Mouse (Mus musculus): ENCODE data around the gene Tiam1.

Tiam1 gene

DNA sequence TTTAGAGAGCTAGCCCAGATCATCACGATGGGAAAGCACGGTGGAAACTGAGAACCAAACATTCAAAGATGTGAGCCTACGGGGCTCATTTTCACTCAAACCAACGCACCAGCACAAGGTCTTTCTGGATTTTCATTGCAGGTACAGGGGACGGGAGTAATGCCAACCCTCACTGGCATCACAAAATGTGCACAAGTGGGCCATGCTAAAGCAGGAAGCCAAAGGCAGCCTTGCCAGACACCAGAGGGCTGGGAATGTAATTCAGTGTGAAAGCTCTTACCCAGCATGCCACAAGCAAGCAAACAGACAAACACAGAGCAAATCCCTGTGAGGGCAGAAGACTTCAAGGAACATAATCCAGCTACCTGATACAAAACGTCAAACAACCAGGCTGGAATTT, 320.7 kb downstream of the Tiam1 start:
- DNase-seq: no peak

DNA sequence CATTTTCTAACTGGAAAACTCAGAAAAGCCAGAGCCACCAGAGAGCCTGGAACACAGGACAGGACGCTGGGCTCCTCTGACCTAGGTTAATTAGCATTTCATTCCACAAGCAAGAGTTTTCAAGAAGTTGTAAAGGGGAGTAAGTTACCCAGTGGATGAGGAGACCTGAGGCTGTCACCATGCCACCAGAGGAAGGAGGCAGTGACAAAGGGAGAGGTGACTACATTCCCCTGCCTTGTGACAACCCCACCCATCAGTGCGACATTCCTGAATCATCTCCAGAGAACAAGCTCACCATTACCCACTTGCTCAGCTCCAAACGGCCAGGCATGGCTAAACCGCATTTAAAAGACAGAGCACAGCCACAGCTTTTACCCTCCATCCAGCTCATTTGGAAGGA, 324.9 kb downstream of the Tiam1 start:
- DNase-seq: no peak

DNA sequence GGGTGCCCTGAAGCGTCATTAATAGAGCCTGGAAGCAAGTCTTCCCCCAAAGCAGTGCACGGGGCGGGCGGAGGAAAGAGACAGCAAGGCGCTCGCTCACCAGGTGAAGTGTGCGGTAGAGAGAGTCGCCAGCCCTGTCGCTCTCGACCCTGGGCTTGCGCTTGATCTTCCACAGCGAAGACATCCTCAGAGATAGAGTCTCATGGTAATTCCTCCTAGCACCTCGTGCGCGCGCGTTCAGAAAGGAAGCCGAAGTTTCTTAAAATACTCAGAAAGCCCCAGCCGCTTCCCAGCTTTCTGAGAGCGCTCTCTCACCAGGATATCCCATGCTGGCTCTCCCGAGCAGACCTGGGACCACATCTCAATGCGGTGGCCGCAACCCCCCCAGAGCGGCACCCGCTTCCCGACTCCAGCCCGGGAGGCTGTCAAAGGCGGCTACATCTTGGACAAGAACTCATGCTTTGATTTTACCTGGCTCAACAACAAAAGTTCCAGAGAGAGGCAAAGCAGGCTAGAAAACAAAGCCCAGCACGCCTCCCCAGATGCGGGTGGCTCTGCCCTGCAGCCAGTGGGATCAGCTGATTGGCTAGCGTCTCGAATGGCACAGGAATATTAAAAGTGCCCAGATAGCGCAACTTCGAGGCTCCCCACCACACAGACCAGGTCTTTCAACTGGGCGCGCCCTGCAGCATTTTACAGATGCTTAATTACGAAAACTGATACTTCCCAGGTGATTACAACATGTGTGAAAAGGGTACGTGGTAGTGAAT, 325.5 kb downstream of the Tiam1 start:
- peak; percentile 9 for DNase-seq

DNA sequence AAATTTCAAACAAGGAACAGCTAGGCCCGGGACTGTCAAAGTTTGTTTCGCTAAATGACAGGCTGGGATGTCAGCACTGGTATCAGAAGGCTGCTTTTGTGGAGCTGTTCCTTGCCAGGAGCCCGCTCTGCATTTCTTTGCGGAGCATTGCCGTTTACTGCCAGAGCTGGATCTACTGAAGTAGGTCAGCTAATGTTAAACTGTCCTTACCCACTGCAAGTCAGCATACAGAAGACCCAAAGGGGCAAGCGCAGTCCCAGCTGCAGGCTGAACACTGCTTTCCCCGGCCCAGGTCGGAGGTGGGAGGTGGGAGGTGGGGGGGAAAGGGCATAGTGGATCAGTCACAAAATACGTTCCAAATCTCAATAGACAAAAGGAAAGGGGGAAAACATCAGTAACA, 326.3 kb downstream of the Tiam1 start:
- no peak for DNase-seq

DNA sequence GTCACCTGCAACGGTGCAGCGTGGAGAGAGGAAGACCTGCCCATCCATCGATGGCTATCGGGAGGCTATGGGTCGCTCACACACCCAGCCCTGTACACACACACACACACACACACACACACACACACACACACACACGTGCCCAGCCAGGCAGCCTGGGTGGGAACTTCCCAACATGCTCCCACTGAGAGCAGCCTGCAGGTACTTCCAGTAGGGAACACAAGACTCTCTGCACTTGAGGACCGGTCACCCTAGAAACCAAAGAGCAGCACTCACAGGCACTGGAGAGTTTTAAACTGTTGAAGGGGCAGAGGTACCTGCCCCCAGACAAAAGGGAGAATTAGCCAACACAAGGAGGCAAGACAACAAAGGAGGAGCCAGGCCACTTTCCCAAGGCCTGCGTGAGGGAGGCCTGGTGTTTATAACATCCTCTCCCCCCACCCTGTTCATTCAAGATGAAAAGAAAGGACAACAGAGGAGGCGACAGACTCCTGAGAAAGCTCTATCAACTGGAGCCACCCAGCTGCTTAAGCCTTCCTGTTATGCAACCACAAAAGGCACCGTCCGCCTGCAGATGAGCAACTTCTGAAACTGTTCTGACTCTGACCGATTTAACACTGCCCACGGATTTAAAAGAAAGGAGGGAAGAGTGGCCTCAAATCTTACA, 326.9 kb downstream of the Tiam1 start:
- DNase-seq: no peak

DNA sequence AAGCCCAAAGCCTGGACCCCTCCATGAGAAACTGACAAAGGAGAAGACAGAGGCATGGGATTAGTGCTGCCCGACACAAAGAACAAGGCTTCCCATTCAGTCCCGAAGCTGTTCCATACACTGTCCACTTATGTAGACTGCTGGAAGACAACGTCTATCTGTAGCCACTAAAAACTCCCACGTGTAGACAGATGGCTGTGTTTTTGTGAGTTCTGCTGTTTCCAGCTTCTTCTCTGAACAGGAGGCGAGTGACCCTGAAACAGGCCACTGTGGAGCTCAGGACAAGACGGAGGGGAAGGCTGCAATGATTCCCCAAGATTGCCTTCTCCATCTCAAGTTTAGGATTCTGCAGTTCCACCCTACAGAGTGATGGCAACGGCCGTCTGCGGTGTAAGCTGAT, 330.0 kb downstream of the Tiam1 start:
- DNase-seq: no peak

DNA sequence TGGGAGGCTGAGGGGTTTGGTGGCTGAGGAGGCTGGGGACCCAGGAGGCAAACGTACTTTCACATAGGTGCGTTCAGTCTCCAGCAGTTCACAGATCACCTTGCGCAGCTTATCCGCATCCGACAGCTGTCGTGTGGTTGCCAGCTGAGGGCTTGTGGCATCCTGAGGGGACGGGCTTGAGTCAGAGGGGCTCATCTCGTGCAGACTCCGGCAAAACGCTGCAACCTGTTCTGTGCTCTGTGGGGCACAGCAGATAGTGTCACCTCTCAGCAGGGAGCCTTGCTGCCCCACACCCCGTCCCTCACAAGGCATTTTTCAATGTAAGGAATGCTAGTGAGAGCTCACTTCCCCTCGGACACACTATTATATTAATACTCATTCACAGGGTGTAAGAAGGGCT, 330.7 kb downstream of the Tiam1 start:
- no peak for DNase-seq

DNA sequence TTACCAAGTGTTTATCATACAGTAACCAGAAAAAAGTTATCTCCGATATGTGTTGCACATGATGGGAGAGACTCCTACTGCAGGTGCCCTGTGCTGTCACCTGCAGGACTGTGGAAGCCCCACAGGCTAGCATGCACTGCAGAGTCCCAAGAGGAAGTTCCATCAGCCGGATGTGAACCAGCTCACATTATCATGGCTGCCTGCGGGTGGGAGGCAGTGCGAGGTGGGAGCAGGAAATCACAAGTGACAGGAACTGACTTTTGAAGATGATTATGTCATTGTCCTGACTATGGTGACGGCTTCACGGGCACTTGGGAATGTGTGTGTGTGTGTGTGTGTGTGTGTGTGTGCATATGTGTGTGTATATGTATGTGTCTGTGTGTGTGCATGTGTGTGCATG, 333.2 kb downstream of the Tiam1 start:
- DNase-seq: no peak

DNA sequence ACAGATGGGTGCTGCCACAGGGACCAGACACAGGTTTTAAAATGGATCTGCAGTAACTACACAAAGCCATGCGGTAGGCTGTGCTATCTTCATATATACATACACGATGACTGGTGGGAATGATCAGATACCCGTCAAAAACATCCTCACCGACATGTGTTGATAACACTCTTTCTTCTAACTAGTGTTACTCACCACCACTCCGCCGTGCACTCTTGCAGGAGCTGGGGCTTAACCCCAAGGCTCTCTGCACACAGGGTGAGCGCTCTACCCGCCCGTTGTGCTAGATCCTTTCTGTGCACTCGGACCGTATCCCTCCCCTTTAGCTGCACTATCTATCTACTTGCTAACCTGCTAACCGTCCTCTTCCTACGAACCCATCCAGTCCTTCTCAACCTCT, 335.4 kb downstream of the Tiam1 start:
- DNase-seq: no peak

DNA sequence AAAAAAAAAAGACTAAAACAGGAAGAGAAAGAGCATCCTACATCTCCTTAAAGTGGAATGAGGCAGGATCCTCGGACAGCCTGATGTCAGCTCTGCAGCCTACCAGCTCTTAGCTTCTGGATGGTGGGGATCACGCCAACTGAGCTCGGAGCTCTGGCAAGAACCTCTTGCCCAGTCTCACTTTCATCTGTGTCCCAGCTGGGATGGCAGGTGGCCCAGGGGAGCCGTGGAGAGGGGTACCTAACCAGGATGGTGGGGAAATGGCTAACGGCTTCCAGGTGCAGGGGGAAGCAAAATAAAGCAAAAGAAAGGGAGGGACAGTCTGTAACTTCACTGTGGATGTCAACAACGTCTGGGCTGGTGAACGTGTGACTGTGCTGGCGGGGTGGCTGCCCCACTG, 337.6 kb downstream of the Tiam1 start:
- no peak for DNase-seq

DNA sequence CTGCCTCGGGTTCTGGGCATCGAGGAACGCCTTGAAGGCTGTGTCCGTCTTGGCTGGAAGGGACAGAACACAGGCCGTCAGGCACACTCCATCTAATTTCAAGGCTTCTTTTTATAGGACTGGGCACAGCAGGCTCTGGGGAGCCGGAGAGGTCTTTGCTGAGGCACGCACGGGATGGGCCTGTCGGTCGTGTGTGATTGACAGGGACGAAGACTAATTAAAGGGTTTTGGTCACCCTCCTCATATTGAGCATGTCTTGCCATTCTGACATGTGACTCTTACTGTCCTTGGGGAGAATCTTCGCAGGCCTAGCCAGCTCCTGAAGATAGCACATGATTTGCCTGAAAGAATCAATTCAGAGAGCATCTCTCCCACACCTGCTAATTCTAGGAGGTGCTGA, 338.4 kb downstream of the Tiam1 start:
- no peak for DNase-seq

DNA sequence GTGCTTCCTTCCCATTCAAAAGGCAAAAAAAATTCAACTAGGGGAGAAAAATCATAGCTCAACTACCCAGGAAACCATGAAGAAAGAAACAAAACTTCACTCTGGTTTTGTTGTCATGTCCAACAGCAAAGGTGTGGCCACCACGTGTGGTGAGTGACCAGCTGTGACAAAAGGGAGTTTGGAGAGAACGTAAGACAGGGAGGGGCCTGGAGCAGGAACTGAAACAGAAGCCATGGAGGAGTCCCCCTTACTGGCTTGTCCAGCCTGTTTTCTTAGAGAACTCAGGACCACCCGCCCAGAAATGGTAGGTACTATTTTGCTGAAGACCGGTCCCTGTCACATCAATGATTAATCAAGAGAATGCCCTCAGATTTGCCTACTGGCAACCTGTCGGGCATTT, 342.1 kb downstream of the Tiam1 start:
- DNase-seq: no peak

DNA sequence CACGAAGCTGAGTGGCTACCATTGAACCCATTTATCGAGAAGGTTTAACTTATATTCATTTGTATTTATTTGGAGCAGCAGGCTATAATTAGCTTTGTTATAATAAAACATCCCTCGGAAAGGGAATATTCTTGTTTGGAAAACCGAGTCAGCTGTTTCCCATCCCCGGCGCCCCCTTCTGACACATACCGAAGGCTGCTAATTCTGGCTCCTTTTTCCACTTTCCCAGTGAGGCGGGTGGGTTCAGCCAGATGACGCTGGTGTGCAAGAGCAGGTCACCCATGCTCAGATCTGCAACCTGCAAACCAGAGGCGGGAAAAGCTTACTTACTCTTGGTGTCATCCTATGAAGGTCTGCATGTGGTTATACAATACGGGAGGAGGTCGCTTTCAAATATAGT, 343.8 kb downstream of the Tiam1 start:
- no peak for DNase-seq

DNA sequence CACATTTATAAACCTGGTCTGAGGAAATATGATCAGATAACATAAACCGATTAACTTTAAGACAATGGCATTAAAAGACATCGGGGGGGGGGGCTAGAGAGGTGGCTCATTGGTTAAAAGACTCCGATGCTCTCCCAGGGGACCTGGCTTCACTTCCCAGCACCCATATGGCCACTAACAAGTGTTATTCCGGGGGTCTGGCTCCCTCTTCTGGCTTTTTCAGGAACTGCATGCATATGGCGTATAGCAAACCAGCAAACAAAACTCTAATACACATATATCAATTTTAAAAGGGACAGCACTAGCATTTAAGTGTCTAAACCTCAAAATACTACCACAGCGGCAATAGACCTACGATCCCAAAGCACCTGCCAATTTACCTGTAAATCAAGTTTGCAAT, 347.0 kb downstream of the Tiam1 start:
- no peak for DNase-seq

DNA sequence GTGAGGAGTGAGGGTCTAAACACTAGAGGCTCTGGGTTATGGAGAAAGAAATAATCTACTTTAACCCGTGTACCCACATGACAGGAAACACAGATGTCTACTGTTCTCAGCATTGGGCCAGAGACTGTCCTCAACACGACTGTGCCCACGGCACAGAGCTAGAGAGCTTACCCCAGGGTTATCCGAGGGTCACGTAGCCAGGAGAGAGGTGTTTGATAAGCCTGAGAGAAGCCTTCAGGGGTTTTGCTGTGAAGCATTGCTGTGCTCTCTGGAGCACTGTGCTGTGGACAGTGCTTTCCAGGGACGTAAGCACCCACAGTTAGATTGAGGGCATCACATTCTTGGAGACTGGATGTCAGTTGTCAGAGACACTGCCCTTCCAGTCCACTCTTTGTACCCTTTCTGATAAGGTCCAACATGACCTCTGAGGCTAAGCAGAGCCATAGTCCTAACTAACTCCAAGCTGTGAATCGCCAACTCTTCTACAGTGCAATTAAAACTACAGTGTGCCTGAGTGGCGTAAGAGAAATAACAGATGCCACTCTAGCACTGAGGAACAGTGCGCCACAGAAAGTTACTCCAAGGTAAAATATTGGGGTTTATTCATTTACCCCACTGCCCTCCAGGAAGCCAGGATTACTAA, 353.7 kb downstream of the Tiam1 start:
- DNase-seq: no peak

DNA sequence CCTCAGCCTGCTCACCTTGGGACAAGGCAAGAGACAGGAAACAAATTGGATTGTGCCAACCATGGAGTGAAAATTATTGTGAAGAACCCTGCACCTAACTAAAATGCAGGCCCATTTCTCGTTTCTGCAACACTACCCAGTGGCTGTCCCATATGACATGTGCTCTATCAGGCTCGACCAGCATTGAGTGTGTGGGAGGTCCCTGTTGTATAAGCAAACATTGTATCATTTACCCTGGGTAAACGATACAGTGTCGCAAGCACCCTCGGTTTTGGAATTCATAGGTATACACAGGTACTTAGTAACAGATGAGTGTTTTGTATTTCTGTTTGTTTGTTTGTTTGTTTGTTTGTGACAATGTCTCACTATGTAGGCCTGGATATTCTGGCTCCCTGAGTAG, 357.8 kb downstream of the Tiam1 start:
- no peak for DNase-seq

DNA sequence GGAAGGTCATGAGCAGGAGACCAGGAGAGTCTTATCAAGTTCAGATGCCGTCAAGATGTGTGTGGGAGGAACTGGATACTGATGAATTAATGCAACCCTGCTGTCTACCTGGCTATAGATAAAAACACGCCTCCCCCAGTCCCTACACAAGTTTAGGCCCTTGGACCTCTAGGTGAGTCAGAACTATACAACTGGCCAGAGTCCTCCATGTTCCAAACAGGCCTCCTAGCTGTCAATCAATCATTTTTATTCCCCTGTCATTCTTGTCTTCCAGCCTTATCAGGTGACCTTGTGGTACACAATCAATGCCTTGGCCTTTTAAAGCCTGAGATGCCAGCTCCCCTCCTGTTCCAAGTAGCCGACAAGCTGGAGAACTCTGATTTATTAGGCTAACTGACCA, 363.9 kb downstream of the Tiam1 start:
- DNase-seq: no peak

DNA sequence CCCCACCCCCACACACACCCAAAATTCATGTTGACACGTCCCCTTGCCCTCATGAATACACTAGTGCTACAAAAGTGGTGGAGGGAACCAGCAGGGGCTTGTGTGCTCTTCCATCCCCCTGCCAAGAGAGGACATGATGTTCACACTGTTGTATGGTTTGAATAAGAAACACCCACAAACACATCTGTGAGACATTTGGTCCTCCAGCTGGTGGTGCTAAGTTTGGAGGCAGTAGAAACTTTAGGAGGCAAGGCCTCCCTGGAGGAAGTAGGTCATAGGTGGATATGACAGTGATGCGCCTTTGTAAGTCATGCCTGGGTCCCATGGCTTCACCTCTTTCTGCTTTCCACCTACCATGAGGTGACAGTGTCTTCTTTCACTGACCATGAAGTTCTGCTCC, 366.1 kb downstream of the Tiam1 start:
- DNase-seq: no peak

DNA sequence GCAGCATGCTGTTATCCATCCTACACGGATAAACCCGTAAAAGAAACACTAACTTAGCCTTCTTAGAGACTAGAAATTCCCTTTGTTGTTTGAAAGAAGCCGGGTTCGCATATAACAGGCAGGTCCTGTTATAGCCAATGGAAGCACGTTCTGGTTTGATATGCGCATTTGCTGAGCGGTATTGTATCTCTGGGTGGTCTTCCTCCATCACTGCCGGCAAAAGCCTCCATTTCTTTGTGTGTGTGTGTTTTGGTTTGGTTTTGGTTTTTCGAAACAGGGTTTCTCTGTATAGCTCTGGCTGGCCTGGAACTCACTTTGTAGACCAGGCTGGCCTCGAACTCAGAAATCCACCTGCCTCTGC, 369.0 kb downstream of the Tiam1 start:
- no peak for DNase-seq

DNA sequence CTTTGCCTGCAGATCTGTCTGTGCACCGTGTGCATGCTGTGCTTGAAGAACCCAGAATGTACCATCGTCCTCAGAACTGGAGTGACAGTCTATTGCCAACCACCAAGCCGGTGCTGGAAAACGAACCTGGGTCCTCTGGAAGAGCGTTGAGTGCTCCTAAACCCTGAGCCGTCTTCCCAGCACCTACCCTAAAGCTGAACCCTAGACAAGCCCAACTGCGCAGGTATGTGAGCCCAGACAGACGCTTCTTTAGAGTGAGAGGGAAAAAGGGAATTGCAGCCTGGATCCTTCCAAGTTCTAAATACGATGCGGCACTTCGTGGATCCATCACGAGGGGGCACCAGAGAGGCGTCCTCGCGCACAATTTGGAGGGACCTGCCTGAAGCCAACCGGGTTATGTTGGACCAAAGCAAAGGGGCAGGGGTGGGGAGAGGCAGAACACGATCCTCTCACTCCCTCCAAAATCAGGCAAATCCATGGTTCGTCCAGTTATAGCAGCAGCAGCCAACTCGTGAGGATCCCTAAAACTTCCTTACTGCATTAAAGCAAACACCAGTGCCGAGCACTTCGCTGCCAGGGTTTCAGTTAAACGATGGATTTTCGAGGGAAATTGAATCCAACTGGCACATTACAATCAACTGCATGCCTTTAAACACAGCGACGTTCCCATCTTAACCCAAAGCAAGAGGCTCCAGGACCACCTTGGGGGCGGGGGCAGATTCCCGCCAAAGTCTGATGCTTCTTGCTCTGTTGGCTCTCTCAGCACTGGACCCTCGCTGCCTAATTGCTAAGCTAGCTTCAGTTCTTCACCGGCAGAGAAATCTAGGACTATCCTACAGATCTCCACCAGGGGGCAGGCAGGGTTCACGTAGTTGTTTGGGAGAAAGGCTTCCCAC, 369.7 kb downstream of the Tiam1 start:
- peak; percentile 83 for DNase-seq

DNA sequence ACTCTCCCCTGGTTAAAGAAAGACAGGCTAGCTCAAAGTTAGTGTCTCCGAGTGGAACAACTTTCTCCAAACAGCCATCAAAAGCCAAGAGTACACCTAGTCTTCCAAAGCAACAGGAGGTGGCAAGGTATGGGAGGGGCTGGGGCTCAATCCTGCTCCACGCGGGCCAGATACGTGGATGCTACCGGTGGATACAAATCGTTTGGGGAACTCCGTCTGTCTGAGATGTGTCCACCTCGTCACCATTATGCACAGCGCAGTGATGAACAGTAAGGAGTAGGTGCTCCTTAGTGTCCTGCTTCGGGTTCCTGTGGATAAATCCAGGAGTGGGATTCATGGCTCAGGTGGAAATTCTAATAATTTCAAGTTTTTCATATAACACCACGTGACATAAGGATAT, 377.6 kb downstream of the Tiam1 start:
- no peak for DNase-seq

DNA sequence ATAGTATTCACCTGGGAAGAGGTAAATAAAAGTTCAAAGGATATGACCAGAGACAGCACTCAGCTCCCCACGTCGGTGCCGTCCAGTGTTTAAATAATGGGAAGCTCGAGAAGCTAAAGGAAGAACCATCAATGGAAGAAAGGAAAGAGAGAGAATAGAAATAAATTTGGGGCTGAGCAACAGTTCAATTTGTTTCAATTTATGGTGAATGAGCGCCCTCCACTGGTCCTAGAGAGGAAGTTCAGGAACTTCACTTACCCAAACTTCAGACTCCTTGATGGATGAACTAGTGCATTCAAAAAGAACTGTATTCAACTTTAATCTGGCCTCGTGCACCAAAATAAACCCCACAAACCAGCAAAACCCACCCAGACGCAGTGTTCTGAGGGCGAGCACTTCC, 378.1 kb downstream of the Tiam1 start:
- peak; percentile 5 for DNase-seq

DNA sequence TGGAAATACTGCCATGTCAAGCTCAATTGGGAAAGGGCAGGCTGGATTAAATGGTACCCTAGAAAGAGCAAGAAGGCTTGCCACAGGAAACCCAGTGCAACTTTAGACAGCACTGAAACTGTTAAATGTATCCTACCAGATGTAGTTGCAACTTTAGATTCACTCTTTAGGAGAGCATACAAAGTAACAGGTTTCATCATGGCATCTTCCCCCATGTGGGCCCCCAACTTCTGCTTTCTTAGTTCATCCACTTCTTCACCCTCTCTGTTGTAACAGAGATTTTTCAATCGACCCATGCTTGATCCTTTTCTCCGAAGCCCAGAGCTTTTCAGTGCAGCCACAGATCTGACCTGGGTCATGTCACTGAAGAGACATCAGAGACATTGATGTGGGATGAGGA, 379.8 kb downstream of the Tiam1 start:
- no peak for DNase-seq

DNA sequence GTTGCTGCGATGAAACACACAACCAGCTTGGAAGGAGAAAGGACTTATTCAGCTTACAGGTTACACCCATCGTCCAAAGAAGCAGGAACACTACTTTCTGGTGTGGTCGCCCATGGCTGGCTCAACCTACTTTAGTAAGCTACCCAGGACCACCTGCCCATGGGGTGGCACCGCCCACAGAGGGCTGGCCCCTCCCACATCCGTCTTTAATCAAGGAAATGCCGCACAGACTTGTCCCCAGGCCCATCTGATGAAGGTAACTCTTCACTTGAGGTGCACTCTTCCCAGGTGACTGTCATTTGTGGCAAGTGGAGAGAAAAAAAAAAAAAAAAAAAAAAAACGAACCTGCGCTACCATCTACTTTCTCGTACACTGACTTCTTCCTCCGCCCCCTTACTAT, 381.0 kb downstream of the Tiam1 start:
- DNase-seq: no peak

All from kidney, adult 18-20 months (tissue).